Comparison of ENCODE assay signal across 33 mouse cellular contexts in the genomic region with DNA sequence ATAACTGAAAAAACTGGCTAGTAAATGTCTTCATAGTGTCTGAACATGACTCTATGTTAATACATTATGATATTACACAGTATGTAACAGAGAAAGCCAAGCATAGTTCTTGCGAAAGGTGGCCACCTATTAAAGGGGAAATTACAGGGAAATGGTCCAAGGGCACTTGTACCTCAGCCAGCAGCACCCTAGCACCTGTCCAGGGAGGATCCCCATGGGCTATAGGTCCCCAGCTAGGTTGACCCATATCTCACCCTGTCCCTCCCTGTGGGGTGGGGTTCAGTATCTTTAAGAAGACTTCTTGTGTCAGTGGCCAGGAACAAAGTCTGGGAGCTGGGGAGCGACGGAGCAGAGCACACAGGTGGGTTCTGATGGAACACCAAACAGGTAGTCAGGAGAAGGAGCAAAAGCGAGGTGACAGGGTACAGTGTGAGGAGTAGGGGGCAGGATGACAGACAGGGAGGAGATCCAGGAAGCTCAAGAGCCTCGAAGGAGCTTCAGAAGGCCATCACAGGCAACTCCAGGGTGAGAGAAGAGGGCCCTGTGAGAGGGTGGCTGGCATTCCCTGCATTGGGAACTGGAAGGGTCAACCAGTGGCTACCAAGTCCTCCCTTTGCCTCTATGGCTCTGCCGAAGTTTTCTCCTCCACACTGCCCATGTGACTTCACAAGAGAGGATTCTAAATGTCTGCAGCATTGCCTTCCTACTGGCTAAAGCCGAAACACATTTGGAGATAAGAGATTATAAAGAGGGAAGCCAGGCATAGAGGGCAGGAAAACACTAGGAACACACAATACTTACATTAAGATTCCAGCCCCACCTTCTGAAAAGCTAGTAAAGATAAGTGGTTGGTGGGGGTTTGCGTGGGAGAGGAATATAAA. TPM values are rescaled to one million over a fixed set of nuclear protein-coding genes. Genes with fewer than 3 reads are reported as not detected.
DNase-seq lines count a peak whose midpoint lies in the region; ATAC-seq and TF ChIP-seq lines count a peak whose summit lies in the region.
"Had no signal": no experiment of that assay in that cellular context is flagged by ENCODE, and none has a peak within 500 bp of the region (broad histone marks: within the 10 kb centered on the region; RNA-seq: fewer than 3 reads in every experiment).

No protein-coding gene starts in this region.

- H3K4me3 ChIP-seq in liver, adult 2 months (ENCODE audit: insufficient read depth, low read depth, low read length): no peak overlapping the region
- no peak overlapping the region for H3K4me3 ChIP-seq in liver, postnatal 0 days (ENCODE audit: low read depth, low read length)
- H3K4me3 ChIP-seq in layer of hippocampus, adult 2 months: no peak overlapping the region
- H3K4me3 ChIP-seq: forebrain, embryonic 13.5 days; gastrocnemius, adult 2 months; heart, embryonic 15.5 days; hindbrain, embryonic 12.5 days; limb, embryonic 15.5 days; midbrain, embryonic 15.5 days; neural tube, embryonic 15.5 days had no signal

- peak overlapping the region; percentile 45 for H3K27ac ChIP-seq in liver, adult 2 months (replicated peaks; ENCODE audit: insufficient read depth, low read depth, low read length)
- H3K27ac ChIP-seq in liver, postnatal 0 days (ENCODE audit: low read depth): no peak overlapping the region
- no peak overlapping the region for H3K27ac ChIP-seq in layer of hippocampus, adult 2 months
- H3K27ac ChIP-seq: forebrain, embryonic 13.5 days; gastrocnemius, adult 2 months; heart, embryonic 15.5 days; hindbrain, embryonic 12.5 days; limb, embryonic 15.5 days; liver, embryonic 14.5 days; midbrain, embryonic 15.5 days; neural tube, embryonic 15.5 days had no signal

- no peak for TF ChIP-seq POLR2A in liver, adult 2 months (IDR thresholded peaks at IDR 0.05; ENCODE audit: extremely low read depth, insufficient read depth, low read length)

- 65% methylated on average over 8 of the region's 8 CpGs for WGBS in liver, adult 2 months
- 74% methylated on average over 8 of the region's 8 CpGs for WGBS in liver, postnatal 0 days (ENCODE audit: insufficient replicate concordance)
- 32% methylated on average over 8 of the region's 8 CpGs for WGBS in large intestine, adult 2 months

- peaks cover 11% of the 10 kb centered on the region for H3K4me1 ChIP-seq in liver, adult 2 months (ENCODE audit: control insufficient read depth, insufficient read depth, low read length)
- peaks cover 7% of the 10 kb centered on the region; the same call in 1 of the 2 replicates for H3K4me1 ChIP-seq in liver, postnatal 0 days (ENCODE audit: insufficient read depth)
- H3K4me1 ChIP-seq: forebrain, embryonic 13.5 days; heart, embryonic 15.5 days; hindbrain, embryonic 12.5 days; limb, embryonic 15.5 days; midbrain, embryonic 15.5 days; neural tube, embryonic 15.5 days had no signal

- TF ChIP-seq CTCF in liver, adult 2 months (IDR thresholded peaks at IDR 0.05; ENCODE audit: low read depth, low read length): no peak
- TF ChIP-seq CTCF in liver, postnatal 0 days (IDR thresholded peaks at IDR 0.05; ENCODE audit: low read depth): no peak
- no peak for TF ChIP-seq CTCF in layer of hippocampus, adult 2 months (conservative IDR thresholded peaks at IDR 0.05)

- no peak overlapping the region for H3K4me2 ChIP-seq in liver, postnatal 0 days (ENCODE audit: low read depth, low read length)
- H3K4me2 ChIP-seq: forebrain, embryonic 13.5 days; heart, embryonic 15.5 days; hindbrain, embryonic 12.5 days; limb, embryonic 15.5 days; lung, embryonic 14.5 days; midbrain, embryonic 15.5 days; neural tube, embryonic 15.5 days had no signal

- no peaks in the 10 kb centered on the region for H3K36me3 ChIP-seq in liver, adult 2 months (ENCODE audit: control insufficient read depth, insufficient read depth, low read length)
- H3K36me3 ChIP-seq in liver, postnatal 0 days (replicated peaks; ENCODE audit: insufficient read depth, low read length): no peaks in the 10 kb centered on the region
- H3K36me3 ChIP-seq: heart, embryonic 15.5 days; hindbrain, embryonic 12.5 days; limb, embryonic 15.5 days; midbrain, embryonic 15.5 days; neural tube, embryonic 15.5 days had no signal

- peak; percentile 40 for DNase-seq in kidney, adult 18-20 months
- no peak for DNase-seq in kidney, postnatal 14 days
- DNase-seq in liver, adult 2 months (ENCODE audit: extremely low read depth, low read depth, low spot score): peak; percentile 53
- DNase-seq in liver, postnatal 0 days: no peak
- peak; percentile 70 for DNase-seq in large intestine, adult 2 months (ENCODE audit: low read depth, low spot score)
- no peak for DNase-seq in layer of hippocampus, adult 2 months (ENCODE audit: low spot score in 2 of 2)
- DNase-seq: adrenal gland, postnatal 14 days; cerebellum, adult 11 months; cerebellum, adult 9-10 months; cerebellum, postnatal 36 days; gastrocnemius, adult 2 months; gastrocnemius, postnatal 36 days; layer of hippocampus, postnatal 36 days; left cerebral cortex, postnatal 4 days; lung, embryonic 14.5 days; lung, postnatal 14 days; right cerebral cortex, postnatal 25 days; spleen, adult 18-20 months; thymus, adult 2 months; thymus, postnatal 36 days had no signal

- H3K79me2 ChIP-seq in liver, adult 2 months (ENCODE audit: control insufficient read depth, insufficient read depth, low read length): no peaks in the 10 kb centered on the region

- no peaks in the 10 kb centered on the region for H3K27me3 ChIP-seq in liver, adult 2 months (ENCODE audit: control insufficient read depth, insufficient read depth, low read length)
- H3K27me3 ChIP-seq in liver, postnatal 0 days (ENCODE audit: insufficient read depth, low read length): no peaks in the 10 kb centered on the region
- H3K27me3 ChIP-seq: forebrain, embryonic 13.5 days; heart, embryonic 15.5 days; hindbrain, embryonic 12.5 days; limb, embryonic 15.5 days; midbrain, embryonic 15.5 days; neural tube, embryonic 15.5 days had no signal

- no peak overlapping the region for H3K9ac ChIP-seq in liver, adult 2 months (ENCODE audit: low read depth, low read length)
- H3K9ac ChIP-seq in liver, postnatal 0 days (replicated peaks): no peak overlapping the region
- H3K9ac ChIP-seq: forebrain, embryonic 13.5 days; heart, embryonic 15.5 days; hindbrain, embryonic 12.5 days; limb, embryonic 15.5 days; liver, embryonic 14.5 days; lung, embryonic 14.5 days; midbrain, embryonic 15.5 days; neural tube, embryonic 15.5 days had no signal

- no peak for TF ChIP-seq EP300 in liver, postnatal 0 days (IDR thresholded peaks at IDR 0.05; ENCODE audit: low read depth)

- H3K9me3 ChIP-seq in liver, postnatal 0 days (ENCODE audit: low read length): no peaks in the 10 kb centered on the region
- H3K9me3 ChIP-seq: heart, embryonic 15.5 days; limb, embryonic 15.5 days; midbrain, embryonic 15.5 days; neural tube, embryonic 15.5 days had no signal

- no peak for ATAC-seq in liver, postnatal 0 days
- ATAC-seq in frontal cortex, adult (ENCODE audit: low TSS enrichment): no peak
- ATAC-seq: CD4-positive, CD25-positive, alpha-beta regulatory T cell, adult 4 months; forebrain, embryonic 13.5 days; midbrain, embryonic 15.5 days had no signal

RNA-seq across cellular contexts. Expression of a gene that starts 22.5 kb away (rescaled TPM):
- 0.09 and 0.20 TPM in 2 replicates for total RNA-seq in liver, adult 2 months (2014; rRNA removed)
- 0.14 and 0.17 TPM in 2 replicates for polyA plus RNA-seq in liver, adult 2 months (2012; rRNA removed)
- 0.11 TPM in 2 replicates for polyA plus RNA-seq in liver, postnatal 0 days (2015; fragmentation: Nextera tagmentation; extraction: Ambion mirVana)
- 312 and 658 TPM in 2 replicates for polyA plus RNA-seq in large intestine, adult 2 months (2012; rRNA removed)
- not detected for total RNA-seq in layer of hippocampus, adult 2 months (2021)
- total RNA-seq: adrenal gland, postnatal 14 days; gastrocnemius, adult 2 months; gastrocnemius, postnatal 36 days; heart, adult 8-10 months; heart, postnatal 25 days; layer of hippocampus, postnatal 36 days; left cerebral cortex, postnatal 4 days had no signal
- polyA plus RNA-seq: embryonic facial prominence, embryonic 11.5 days; forebrain, embryonic 13.5 days; heart, embryonic 15.5 days; hindbrain, embryonic 12.5 days; limb, embryonic 15.5 days; liver, embryonic 14.5 days; lung, embryonic 14.5 days; midbrain, embryonic 15.5 days; neural tube, embryonic 15.5 days had no signal

RNA-seq across cellular contexts. Expression of a gene that starts 34.5 kb away (rescaled TPM):
- total RNA-seq in liver, adult 2 months (2014; rRNA removed): not detected in 2 replicates
- not detected in 2 replicates for polyA plus RNA-seq in liver, adult 2 months (2012; rRNA removed)
- not detected in 2 replicates for polyA plus RNA-seq in liver, postnatal 0 days (2015; fragmentation: Nextera tagmentation; extraction: Ambion mirVana)
- polyA plus RNA-seq in large intestine, adult 2 months (2012; rRNA removed): 0.06 TPM in 1 of 2 replicates, not detected in the other
- not detected for total RNA-seq in layer of hippocampus, adult 2 months (2021)
- total RNA-seq: adrenal gland, postnatal 14 days; gastrocnemius, adult 2 months; gastrocnemius, postnatal 36 days; heart, adult 8-10 months; heart, postnatal 25 days; layer of hippocampus, postnatal 36 days; left cerebral cortex, postnatal 4 days had no signal
- polyA plus RNA-seq: CD4-positive, CD25-positive, alpha-beta regulatory T cell, adult 4 months; embryonic facial prominence, embryonic 11.5 days; forebrain, embryonic 13.5 days; heart, embryonic 15.5 days; hindbrain, embryonic 12.5 days; liver, embryonic 14.5 days; lung, embryonic 14.5 days; midbrain, embryonic 15.5 days; neural tube, embryonic 15.5 days; stomach, embryonic 16.5 days had no signal

RNA-seq across cellular contexts. Expression of a gene that starts 53.9 kb away (rescaled TPM):
- total RNA-seq in liver, adult 2 months (2014; rRNA removed): 92.9 and 152 TPM in 2 replicates
- polyA plus RNA-seq in liver, adult 2 months (2012; rRNA removed): 392 and 394 TPM in 2 replicates
- polyA plus RNA-seq in liver, postnatal 0 days (2015; fragmentation: Nextera tagmentation; extraction: Ambion mirVana): 255 and 270 TPM in 2 replicates
- 338 and 348 TPM in 2 replicates for polyA plus RNA-seq in large intestine, adult 2 months (2012; rRNA removed)
- total RNA-seq in layer of hippocampus, adult 2 months (2021): 10 to 100 TPM; 51.4 to 57.1 TPM

RNA-seq across cellular contexts. Expression of a gene that starts 54.5 kb away (rescaled TPM):
- 71.4 and 98.0 TPM in 2 replicates for total RNA-seq in liver, adult 2 months (2014; rRNA removed)
- polyA plus RNA-seq in liver, adult 2 months (2012; rRNA removed): 225 and 241 TPM in 2 replicates
- polyA plus RNA-seq in liver, postnatal 0 days (2015; fragmentation: Nextera tagmentation; extraction: Ambion mirVana): 174 and 198 TPM in 2 replicates
- 121 and 133 TPM in 2 replicates for polyA plus RNA-seq in large intestine, adult 2 months (2012; rRNA removed)
- total RNA-seq in layer of hippocampus, adult 2 months (2021): 10 to 100 TPM; 26.0 to 30.7 TPM

Comparison
In these comparisons a context has a peak if more than half of its experiments do, and no peak if none do; other contexts are left out.
1. DNase-seq: peak in kidney, adult 18-20 months (single experiment), liver, adult 2 months (single experiment) and large intestine, adult 2 months (single experiment); none in kidney, postnatal 14 days (single experiment), liver, postnatal 0 days (single experiment) and layer of hippocampus, adult 2 months (0 of 2).
2. RNA of a gene that starts 22.5 kb away (polyA plus RNA-seq): 312 to 658 TPM in large intestine, adult 2 months; 0.14 to 0.17 TPM in liver, adult 2 months and 0.11 TPM in liver, postnatal 0 days; every median in the first group is over 100 times any median in the second.